Mouse (Mus musculus) forebrain, embryonic 13.5 days (tissue): ENCODE data around the gene Rhog. TPM values are rescaled to one million over a fixed set of nuclear protein-coding genes. Genes with fewer than 3 reads are reported as not detected.

Source experiments
- ATAC-seq: fragments of 200-750 bp; cut with Nextera tagmentation; 2 replicates; pipeline ENCODE4 v1.8.0; 2017
- H3K27ac ChIP-seq: fragments of 300-500 bp; sonication (generic); 2 replicates; pipeline ENCODE4 v1.5.1; 2015; ENCODE audit warnings: inconsistent platforms, mild to moderate bottlenecking, moderate library complexity
- H3K27me3 ChIP-seq: fragments of 300-500 bp; sonication (generic); 2 replicates; pipeline ENCODE4 v1.6.1; 2015; ENCODE audit warnings: mild to moderate bottlenecking, inconsistent platforms
- H3K36me3 ChIP-seq: fragments of 300-500 bp; sonication (generic); 2 replicates; pipeline ENCODE4 v1.6.1; 2015; ENCODE audit warnings: mild to moderate bottlenecking, inconsistent platforms; ENCODE audit not compliant: poor library complexity, severe bottlenecking
- H3K4me1 ChIP-seq: fragments of 300-500 bp; sonication (generic); 2 replicates; pipeline ENCODE4 v1.6.1; 2015; ENCODE audit warnings: inconsistent platforms
- H3K4me2 ChIP-seq: fragments of 300-500 bp; sonication (generic); 2 replicates; pipeline ENCODE4 v1.6.1; 2015; ENCODE audit warnings: inconsistent platforms, mild to moderate bottlenecking, moderate library complexity
- H3K4me3 ChIP-seq: fragments of 300-500 bp; sonication (generic); 2 replicates; pipeline ENCODE4 v1.5.1; 2015; ENCODE audit warnings: mild to moderate bottlenecking, inconsistent platforms
- H3K9ac ChIP-seq: fragments of 300-500 bp; sonication (generic); 2 replicates; pipeline ENCODE4 v1.6.1; 2015; ENCODE audit warnings: mild to moderate bottlenecking, inconsistent platforms
- H3K9me3 ChIP-seq: fragments of 300-500 bp; sonication (generic); replicated peaks from 2 replicates; pipeline ENCODE4 v1.6.1; 2016; ENCODE audit warnings: inconsistent platforms
- WGBS: fragments of 180-500 bp; shearing (Covaris S2); methylation state at CpG from one replicate; pipeline ENCODE4 v1.1.7; 2015; 5-methylcytosine and 5-hydroxymethylcytosine counted together
- polyA plus RNA-seq: library from polyadenylated mRNA; unstranded; fragments of >200 nt; fragmentation: Nextera tagmentation; extraction: Ambion mirVana; gene quantifications from 2 replicates; pipeline ENCODE4 v1.2.1, GENCODE M21; 2015

The Rhog gene
- polyA plus RNA-seq, 1 experiment from 2014 or later = 20.2 TPM

- Histone ChIP-seq H3K27ac (peak overlapping the region; percentile 72), H3K9me3 (no peaks in the 10 kb centered on the region), H3K4me2 (peak overlapping the region; percentile 67), H3K4me1 (peaks cover 39% of the 10 kb centered on the region), H3K36me3 (no peaks in the 10 kb centered on the region), H3K27me3 (no peaks in the 10 kb centered on the region), H3K4me3 (peak overlapping the region; percentile 52), H3K9ac (peak overlapping the region; percentile 76)
- under 1% methylated on average over 23 of the region's 23 CpGs for WGBS
- ATAC-seq = peak; percentile 37
Observed at GRCm38 (mm10) chr7:102249531-102249895, 6.3 kb downstream of the Rhog start.

GRCm38 (mm10) chr7:102248691-102249404 lies 7.0 kb downstream of the Rhog start:
- WGBS = 27% methylated on average over 16 of the region's 16 CpGs
- no peaks in the 10 kb centered on the region for H3K9me3 ChIP-seq
- no peak overlapping the region for H3K27ac ChIP-seq
- peak overlapping the region; percentile 52 for H3K4me3 ChIP-seq
- H3K4me1 ChIP-seq = peaks cover 39% of the 10 kb centered on the region
- H3K27me3 ChIP-seq = no peaks in the 10 kb centered on the region
- peak overlapping the region; percentile 76 for H3K9ac ChIP-seq
- no peaks in the 10 kb centered on the region for H3K36me3 ChIP-seq
- no peak for ATAC-seq
- peak overlapping the region; percentile 67 for H3K4me2 ChIP-seq

DNA sequence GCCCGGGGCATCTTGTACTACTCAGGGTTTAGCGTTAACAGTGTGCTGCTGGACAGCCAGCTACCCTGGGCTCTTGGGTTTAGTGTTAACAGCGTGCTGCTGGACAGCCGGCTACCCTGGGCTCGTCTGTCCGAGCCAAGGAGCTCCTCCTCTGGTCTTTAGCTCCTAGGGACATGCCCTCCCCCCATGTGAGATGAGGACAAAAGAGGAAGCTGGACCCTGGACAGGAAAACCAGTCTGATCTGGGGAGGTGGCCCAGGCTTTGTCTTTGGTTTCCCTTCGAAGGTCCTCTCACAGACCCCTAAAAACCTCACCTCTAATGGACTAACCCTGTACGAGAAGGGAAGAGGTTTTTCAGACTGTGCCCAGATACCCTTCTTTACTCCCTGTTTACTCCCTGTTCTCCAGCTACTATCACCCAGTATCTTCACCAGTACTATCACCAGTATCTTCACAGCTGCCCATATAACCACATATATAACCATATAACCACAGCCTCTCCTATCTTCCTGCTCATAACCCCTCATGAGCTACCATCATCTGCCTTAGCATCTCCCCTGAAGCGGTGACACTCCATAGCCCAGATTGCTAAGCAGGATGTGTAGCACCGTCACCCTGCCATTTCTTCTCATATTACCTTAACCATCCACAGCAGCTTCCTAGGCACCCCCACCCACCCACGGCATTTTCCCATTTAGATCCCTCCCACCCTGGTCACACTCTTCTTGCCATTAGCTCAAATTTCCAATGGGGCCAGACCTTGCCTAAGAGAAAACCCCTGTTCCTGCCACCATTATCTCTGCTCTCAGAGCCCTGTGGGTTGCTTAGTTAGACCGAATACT lies 8.7 kb downstream of the Rhog start:
- no peak overlapping the region for H3K27ac ChIP-seq
- H3K9ac ChIP-seq = no peak overlapping the region
- H3K4me1 ChIP-seq = peaks cover 39% of the 10 kb centered on the region
- H3K36me3 ChIP-seq = no peaks in the 10 kb centered on the region
- no peak overlapping the region for H3K4me2 ChIP-seq
- WGBS = 60% methylated on average over 12 of the region's 12 CpGs
- H3K4me3 ChIP-seq = no peak overlapping the region
- no peak for ATAC-seq
- no peaks in the 10 kb centered on the region for H3K9me3 ChIP-seq
- H3K27me3 ChIP-seq = no peaks in the 10 kb centered on the region

GRCm38 (mm10) chr7:102246265-102246664 lies 9.6 kb downstream of the Rhog start:
- WGBS = 61% methylated on average over 6 of the region's 6 CpGs
- ATAC-seq = no peak
- Histone ChIP-seq H3K4me1 (peaks cover 39% of the 10 kb centered on the region), H3K4me3 (no peak overlapping the region), H3K27me3 (no peaks in the 10 kb centered on the region), H3K9me3 (no peaks in the 10 kb centered on the region), H3K4me2 (no peak overlapping the region), H3K27ac (no peak overlapping the region), H3K9ac (peak overlapping the region; percentile 46), H3K36me3 (peaks cover under 1% of the 10 kb centered on the region; the same call in 1 of the 2 replicates)

GRCm38 (mm10) chr7:102245775-102246174 lies 10.1 kb downstream of the Rhog start:
- 6% methylated on average over 1 of the region's 1 CpGs for whole genome bisulfite sequencing
- Histone ChIP-seq H3K36me3 (peaks cover 6% of the 10 kb centered on the region; the same call in 1 of the 2 replicates), H3K4me1 (peaks cover 34% of the 10 kb centered on the region), H3K27ac (no peak overlapping the region), H3K9ac (peak overlapping the region; percentile 46), H3K4me2 (no peak overlapping the region), H3K4me3 (no peak overlapping the region), H3K9me3 (no peaks in the 10 kb centered on the region), H3K27me3 (no peaks in the 10 kb centered on the region)
- no peak for ATAC-seq

DNA sequence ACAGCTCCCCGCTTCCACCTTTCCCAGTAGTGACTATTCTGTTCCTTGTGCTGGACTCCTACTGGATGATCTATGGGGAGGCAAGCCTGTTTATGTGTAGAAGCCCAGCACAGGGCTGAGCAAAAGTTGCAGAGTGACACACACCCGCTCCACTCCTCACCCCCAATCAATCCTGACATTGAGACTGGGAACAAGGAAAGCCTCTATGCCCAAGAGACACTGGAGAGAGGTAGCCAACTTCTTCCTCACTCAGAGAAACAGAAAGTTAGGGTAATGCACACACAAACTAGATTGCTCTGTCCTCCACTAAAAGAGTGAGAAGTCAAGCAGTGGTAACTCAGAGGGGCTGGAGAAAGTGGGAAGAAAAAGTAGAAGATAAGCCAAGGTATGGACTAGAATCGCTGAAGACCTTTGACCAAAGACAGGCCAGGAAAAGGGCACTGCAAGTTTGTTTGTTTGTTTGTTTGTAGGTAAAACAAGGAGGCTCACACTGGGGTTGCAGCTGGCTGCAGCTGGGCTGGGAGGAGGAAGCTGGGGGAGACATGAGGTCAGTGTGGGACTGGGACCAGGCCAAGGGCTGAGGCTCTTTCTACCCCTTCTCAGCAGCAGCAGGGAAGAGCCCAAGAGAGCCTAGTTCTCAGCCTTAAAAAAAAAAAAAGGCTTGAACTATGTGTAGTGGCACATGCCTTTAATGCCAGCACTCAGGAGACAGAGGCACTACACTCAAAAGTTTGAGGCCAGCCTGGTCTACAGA lies 10.9 kb downstream of the Rhog start:
- H3K9ac ChIP-seq = no peak overlapping the region
- no peaks in the 10 kb centered on the region for H3K27me3 ChIP-seq
- ATAC-seq = no peak
- no peaks in the 10 kb centered on the region for H3K9me3 ChIP-seq
- no peak overlapping the region for H3K4me3 ChIP-seq
- peaks cover 34% of the 10 kb centered on the region for H3K4me1 ChIP-seq
- no peak overlapping the region for H3K4me2 ChIP-seq
- H3K27ac ChIP-seq = no peak overlapping the region
- H3K36me3 ChIP-seq = peaks cover 12% of the 10 kb centered on the region
- WGBS = 92% methylated on average over 3 of the region's 3 CpGs

GRCm38 (mm10) chr7:102243870-102244269 lies 12.0 kb downstream of the Rhog start:
- Histone ChIP-seq H3K4me2 (no peak overlapping the region), H3K9ac (no peak overlapping the region), H3K9me3 (no peaks in the 10 kb centered on the region), H3K4me1 (peaks cover 28% of the 10 kb centered on the region), H3K27me3 (no peaks in the 10 kb centered on the region), H3K27ac (no peak overlapping the region), H3K4me3 (no peak overlapping the region), H3K36me3 (peaks cover 23% of the 10 kb centered on the region)
- 92% methylated on average over 2 of the region's 2 CpGs for WGBS
- ATAC-seq = no peak

GRCm38 (mm10) chr7:102242917-102243316 lies 12.9 kb downstream of the Rhog start:
- Histone ChIP-seq H3K27ac (no peak overlapping the region), H3K9me3 (no peaks in the 10 kb centered on the region), H3K9ac (no peak overlapping the region), H3K27me3 (no peaks in the 10 kb centered on the region), H3K36me3 (peaks cover 33% of the 10 kb centered on the region), H3K4me2 (no peak overlapping the region), H3K4me3 (no peak overlapping the region), H3K4me1 (peaks cover 18% of the 10 kb centered on the region)
- no peak for ATAC-seq
- WGBS = 84% methylated on average over 3 of the region's 3 CpGs

DNA sequence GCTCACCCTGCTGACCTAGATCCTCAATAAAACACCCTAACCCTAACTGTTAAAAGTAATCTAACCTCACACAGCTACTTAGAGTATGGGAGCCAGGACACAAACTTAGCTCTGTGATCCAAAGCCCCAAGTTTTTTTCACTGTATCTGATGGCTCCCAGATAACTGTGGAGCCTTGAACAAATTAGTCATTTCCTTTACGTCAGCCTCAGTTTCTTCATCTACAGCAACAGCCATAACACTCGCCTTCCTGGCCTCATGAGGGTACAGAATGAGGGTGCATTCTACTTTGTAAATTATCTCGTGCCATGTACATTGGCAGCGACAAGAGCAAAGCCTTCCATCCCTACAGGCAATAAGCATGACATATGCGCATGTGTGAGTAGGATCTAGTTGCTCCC lies 13.5 kb downstream of the Rhog start:
- Histone ChIP-seq H3K36me3 (peaks cover 38% of the 10 kb centered on the region), H3K4me3 (no peak overlapping the region), H3K27ac (no peak overlapping the region), H3K9me3 (no peaks in the 10 kb centered on the region), H3K27me3 (no peaks in the 10 kb centered on the region), H3K9ac (no peak overlapping the region), H3K4me1 (peaks cover 15% of the 10 kb centered on the region), H3K4me2 (no peak overlapping the region)
- WGBS = 90% methylated on average over 5 of the region's 5 CpGs
- ATAC-seq = no peak

GRCm38 (mm10) chr7:102239591-102239990 lies 16.3 kb downstream of the Rhog start:
- no peaks in the 10 kb centered on the region for H3K9me3 ChIP-seq
- WGBS = 97% methylated on average over 16 of the region's 16 CpGs
- no peak overlapping the region for H3K4me2 ChIP-seq
- no peaks in the 10 kb centered on the region for H3K27me3 ChIP-seq
- no peaks in the 10 kb centered on the region for H3K4me1 ChIP-seq
- no peak overlapping the region for H3K4me3 ChIP-seq
- peaks cover 64% of the 10 kb centered on the region for H3K36me3 ChIP-seq
- no peak overlapping the region for H3K27ac ChIP-seq
- no peak overlapping the region for H3K9ac ChIP-seq
- ATAC-seq = no peak

DNA sequence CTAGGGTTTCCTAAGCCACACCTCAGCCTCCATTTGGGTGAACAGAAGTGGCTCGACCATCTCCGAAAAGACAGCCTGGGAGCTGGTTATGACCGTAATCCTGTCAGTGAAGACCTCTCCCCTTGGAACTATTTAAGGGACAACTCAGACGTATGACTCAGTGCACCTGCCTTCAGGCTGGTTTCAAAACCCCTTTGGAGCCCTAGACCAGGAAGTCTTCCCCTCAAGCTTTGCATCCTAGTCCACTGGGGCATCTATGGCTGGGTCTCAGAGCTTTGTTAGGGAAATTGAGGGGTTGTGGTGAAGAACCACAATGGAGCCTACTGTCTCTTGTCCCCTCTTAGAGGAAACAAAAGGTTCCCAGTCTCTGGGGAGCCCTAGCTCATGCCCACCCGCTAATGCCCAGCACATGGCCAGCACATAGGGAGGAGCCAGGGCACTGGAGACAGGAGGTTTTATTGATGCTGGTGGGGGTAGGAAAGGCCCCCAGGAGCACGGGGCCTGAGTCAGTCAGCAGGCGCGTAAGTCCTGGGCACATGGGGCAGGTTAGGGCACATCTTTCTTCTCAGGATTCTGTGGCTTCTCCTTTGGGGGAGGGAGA lies 17.1 kb downstream of the Rhog start:
- H3K4me2 ChIP-seq = no peak overlapping the region
- H3K36me3 ChIP-seq = peaks cover 64% of the 10 kb centered on the region
- no peak overlapping the region for H3K4me3 ChIP-seq
- 89% methylated on average over 8 of the region's 8 CpGs for WGBS
- no peak for ATAC-seq
- H3K9ac ChIP-seq = no peak overlapping the region
- no peaks in the 10 kb centered on the region for H3K27me3 ChIP-seq
- no peak overlapping the region for H3K27ac ChIP-seq
- no peaks in the 10 kb centered on the region for H3K4me1 ChIP-seq
- H3K9me3 ChIP-seq = no peaks in the 10 kb centered on the region

GRCm38 (mm10) chr7:102233059-102233458 lies 22.8 kb downstream of the Rhog start:
- H3K4me3 ChIP-seq = no peak overlapping the region
- H3K9ac ChIP-seq = no peak overlapping the region
- no peaks in the 10 kb centered on the region for H3K9me3 ChIP-seq
- no peaks in the 10 kb centered on the region for H3K4me1 ChIP-seq
- no peak overlapping the region for H3K4me2 ChIP-seq
- peaks cover 51% of the 10 kb centered on the region for H3K36me3 ChIP-seq
- no peaks in the 10 kb centered on the region for H3K27me3 ChIP-seq
- WGBS = 79% methylated on average over 4 of the region's 4 CpGs
- no peak overlapping the region for H3K27ac ChIP-seq
- no peak for ATAC-seq
